Mouse (Mus musculus) liver, embryonic 14.5 days (tissue): ENCODE data around the gene Prkci. TPM values are rescaled to one million over a fixed set of nuclear protein-coding genes. Genes with fewer than 3 reads are reported as not detected.

Experiments
- ATAC-seq: fragments of 200-750 bp; cut with Nextera tagmentation; 2 replicates; pipeline ENCODE4 v1.8.0; 2017; ENCODE audit warnings: moderate number of reproducible peaks, mild to moderate bottlenecking, moderate library complexity; ENCODE audit not compliant: insufficient read depth
- DNase-seq, 3 experiments: peaks; one replicate each; pipeline ENCODE4 v3.0.0-alpha.2; 2012 to 2013; ENCODE audit warnings: low read depth in 3 of 3, low spot score in 3 of 3
- H3K27ac ChIP-seq: fragments of 300-500 bp; sonication (generic); 2 replicates; pipeline ENCODE4 v1.5.1; 2014; ENCODE audit warnings: moderate library complexity, mild to moderate bottlenecking, control low read depth, inconsistent platforms
- H3K27me3 ChIP-seq: fragments of 300-500 bp; sonication (generic); 2 replicates; pipeline ENCODE4 v1.6.1; 2014; ENCODE audit warnings: mild to moderate bottlenecking, low read length, moderate library complexity; ENCODE audit not compliant: control insufficient read depth, insufficient read depth
- H3K36me3 ChIP-seq: fragments of 300-500 bp; sonication (generic); replicated peaks from 2 replicates; pipeline ENCODE4 v1.6.1; 2014; ENCODE audit warnings: low read depth; ENCODE audit not compliant: control insufficient read depth, insufficient read depth
- H3K4me1 ChIP-seq, 2 experiments: fragments of 200-500 bp in 1 of 2; fragments of 300-500 bp in 1 of 2; sonication (generic) in 1 of 2; replicated peaks; 2 replicates each; pipeline ENCODE4 v1.6.1; 2012 to 2014; ENCODE audit warnings: antibody characterized with exemption in 1 of 2, inconsistent platforms in 1 of 2, low read length in 1 of 2; ENCODE audit not compliant: control insufficient read depth in 2 of 2, insufficient read depth in 2 of 2
- H3K4me2 ChIP-seq: fragments of 300-500 bp; sonication (generic); 2 replicates; pipeline ENCODE4 v1.6.1; 2014; ENCODE audit warnings: low read depth, mild to moderate bottlenecking, control low read depth, moderate library complexity
- H3K4me3 ChIP-seq, 2 experiments: fragments of 200-500 bp in 1 of 2; fragments of 300-500 bp in 1 of 2; sonication (generic) in 1 of 2; 2 replicates each; pipeline ENCODE4 v1.5.1; 2012 to 2014; ENCODE audit warnings: low read depth in 2 of 2, low read length in 2 of 2, mild to moderate bottlenecking in 2 of 2, control low read depth in 1 of 2, inconsistent platforms in 1 of 2, moderate library complexity in 1 of 2; ENCODE audit not compliant: insufficient read depth in 1 of 2
- H3K9ac ChIP-seq: fragments of 300-500 bp; sonication (generic); replicated peaks from 2 replicates; pipeline ENCODE4 v1.6.1; 2014; ENCODE audit warnings: mild to moderate bottlenecking, control low read depth, moderate library complexity
- H3K9me3 ChIP-seq: fragments of 300-500 bp; sonication (generic); 2 replicates; pipeline ENCODE4 v1.6.1; 2016; ENCODE audit warnings: low read length, mixed read lengths; ENCODE audit not compliant: control insufficient read depth
- CTCF ChIP-seq: IDR thresholded peaks from 2 replicates; pipeline ENCODE4 v1.5.1; 2016; ENCODE audit warnings: antibody characterized with exemption, low read depth, control low read depth
- EP300 ChIP-seq: IDR thresholded peaks from 2 replicates; pipeline ENCODE4 v1.6.1; 2016; ENCODE audit warnings: antibody characterized with exemption, low read depth
- WGBS: fragments of 180-500 bp; shearing (Covaris S2); extraction: QIAGEN DNeasy Blood & Tissue Kit; methylation state at CpG from one replicate; pipeline ENCODE4 v1.1.7; 2014; ENCODE audit not compliant: insufficient replicate concordance; 5-methylcytosine and 5-hydroxymethylcytosine counted together
- polyA plus RNA-seq, 2 experiments: library from polyadenylated mRNA; depleted of rRNA in 1 of 2; stranded (reverse) in 1 of 2; unstranded in 1 of 2; fragments of >200 nt; fragmentation: Nextera tagmentation in 1 of 2; extraction: Ambion mirVana in 1 of 2; gene quantifications; 2 replicates each; pipeline versions ENCODE4 v1.2.1 to v1.2.3; 2012 to 2014

Gene Prkci
- polyA plus RNA-seq, 2 experiments: 4.6 to 5.3 TPM

- Histone ChIP-seq H3K4me3 (peak overlapping the region; percentile 63 to 89), H3K4me1 (0 out of 4 replicates have a peak, but pooled peaks cover 0 to 2% of the 10 kb centered on the region in 2 experiments), H3K9me3 (no peaks in the 10 kb centered on the region), H3K36me3 (no peaks in the 10 kb centered on the region), H3K4me2 (peak overlapping the region; percentile 82), H3K27me3 (no peaks in the 10 kb centered on the region), H3K27ac (no peak overlapping the region), H3K9ac (peak overlapping the region; percentile 71)
- WGBS: 16% methylated on average over 17 of the region's 17 CpGs
- ATAC-seq (peak; percentile 32), DNase-seq (peak in 1 of 3 experiments; percentile 17)
- TF ChIP-seq CTCF (no peak), EP300 (no peak)
Observed at GRCm38 (mm10) chr3:31056047-31056650, 60.6 kb downstream of the Prkci start.

DNA sequence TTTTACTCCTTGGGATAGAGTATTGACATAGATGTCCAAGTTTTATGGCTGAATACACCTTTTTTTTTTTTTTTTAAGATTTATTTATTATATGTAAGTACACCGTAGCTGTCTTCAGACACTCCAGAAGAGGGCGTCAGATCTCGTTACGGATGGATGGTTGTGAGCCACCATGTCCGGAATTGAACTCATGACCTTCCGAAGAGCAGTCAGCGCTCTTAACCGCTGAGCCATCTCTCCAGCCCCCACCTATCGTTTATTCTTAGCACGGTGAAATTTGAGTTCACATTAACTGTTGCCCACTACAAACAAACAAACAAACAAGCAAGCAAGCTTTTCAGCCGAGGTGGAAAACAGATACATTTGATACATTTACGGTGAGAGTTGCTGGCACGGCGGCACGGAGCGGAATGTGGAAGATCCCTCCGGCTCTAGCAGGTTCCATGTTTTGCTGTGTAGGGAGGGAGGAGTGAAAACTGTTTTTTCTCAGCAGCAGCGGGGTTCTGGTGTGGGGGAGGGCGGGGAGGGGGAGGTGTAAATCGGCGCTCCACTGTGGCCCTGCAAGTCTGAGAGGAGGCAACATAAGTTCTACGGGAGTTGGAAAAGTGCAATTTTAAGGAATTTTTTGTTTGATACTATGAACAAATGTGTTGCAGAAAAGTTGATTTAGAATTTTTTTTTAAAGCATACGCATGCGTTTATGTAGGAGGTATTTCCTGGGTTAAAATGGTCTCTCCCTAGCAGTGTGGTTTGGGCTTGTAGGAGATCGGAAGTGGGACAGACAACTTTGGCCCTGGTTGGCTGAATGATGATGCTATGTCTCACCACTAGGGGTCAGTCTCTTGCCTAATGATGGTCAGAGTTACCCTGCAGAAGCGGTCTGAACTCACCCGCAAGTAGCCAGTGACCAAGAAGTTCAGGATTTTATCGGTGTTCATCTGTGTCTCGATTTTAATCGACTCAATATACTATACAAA is 61.4 kb downstream of the Prkci start:
- WGBS: under 1% methylated on average over 30 of the region's 30 CpGs

DNA sequence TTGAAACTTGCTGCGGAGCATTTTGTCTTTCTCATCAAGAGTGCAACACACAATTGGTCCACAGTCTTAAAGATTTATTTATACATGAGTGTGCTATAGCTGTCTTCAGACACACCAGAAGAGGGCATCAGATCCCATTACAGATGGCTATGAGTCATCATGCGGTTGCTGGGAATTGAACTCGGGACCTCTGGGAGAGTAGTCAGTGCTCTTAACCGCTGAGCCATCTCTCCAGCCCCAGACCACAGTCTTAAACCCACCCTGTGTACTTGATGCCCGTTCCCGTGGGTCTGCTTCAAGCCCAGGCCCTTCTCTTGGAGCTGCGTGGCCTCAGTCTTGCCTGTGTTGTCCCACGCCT is 65.2 kb downstream of the Prkci start:
- no peak overlapping the region; a peak in 1 of 4 replicates for H3K4me3 ChIP-seq
- 0 out of 4 replicates have a peak, but pooled peaks cover 0 to 2% of the 10 kb centered on the region in 2 experiments for H3K4me1 ChIP-seq
- ATAC-seq: no peak
- TF ChIP-seq EP300 (no peak), CTCF (no peak; the same call in 1 of the 2 replicates)
- H3K36me3 ChIP-seq: no peaks in the 10 kb centered on the region
- no peak overlapping the region for H3K27ac ChIP-seq
- H3K27me3 ChIP-seq: no peaks in the 10 kb centered on the region
- H3K9me3 ChIP-seq: no peaks in the 10 kb centered on the region
- no peak overlapping the region; the same call in 1 of the 2 replicates for H3K9ac ChIP-seq
- WGBS: 35% methylated on average over 8 of the region's 8 CpGs
- H3K4me2 ChIP-seq: peak overlapping the region; percentile 49
- DNase-seq: no peak

More for the DNA sequence above, 61.4 kb downstream of the Prkci start:
- Histone ChIP-seq H3K4me3 (peak overlapping the region; percentile 63 to 89), H3K4me1 (0 out of 4 replicates have a peak, but pooled peaks cover 0 to 2% of the 10 kb centered on the region in 2 experiments), H3K9me3 (no peaks in the 10 kb centered on the region), H3K9ac (peak overlapping the region; percentile 71), H3K4me2 (peak overlapping the region; percentile 82), H3K36me3 (no peaks in the 10 kb centered on the region), H3K27me3 (no peaks in the 10 kb centered on the region), H3K27ac (peak overlapping the region; percentile 59)
- ATAC-seq (peak; percentile 82), DNase-seq (peak; percentile 77 to 78 (median 77))
- TF ChIP-seq EP300 (no peak), CTCF (peak; percentile 96)

DNA sequence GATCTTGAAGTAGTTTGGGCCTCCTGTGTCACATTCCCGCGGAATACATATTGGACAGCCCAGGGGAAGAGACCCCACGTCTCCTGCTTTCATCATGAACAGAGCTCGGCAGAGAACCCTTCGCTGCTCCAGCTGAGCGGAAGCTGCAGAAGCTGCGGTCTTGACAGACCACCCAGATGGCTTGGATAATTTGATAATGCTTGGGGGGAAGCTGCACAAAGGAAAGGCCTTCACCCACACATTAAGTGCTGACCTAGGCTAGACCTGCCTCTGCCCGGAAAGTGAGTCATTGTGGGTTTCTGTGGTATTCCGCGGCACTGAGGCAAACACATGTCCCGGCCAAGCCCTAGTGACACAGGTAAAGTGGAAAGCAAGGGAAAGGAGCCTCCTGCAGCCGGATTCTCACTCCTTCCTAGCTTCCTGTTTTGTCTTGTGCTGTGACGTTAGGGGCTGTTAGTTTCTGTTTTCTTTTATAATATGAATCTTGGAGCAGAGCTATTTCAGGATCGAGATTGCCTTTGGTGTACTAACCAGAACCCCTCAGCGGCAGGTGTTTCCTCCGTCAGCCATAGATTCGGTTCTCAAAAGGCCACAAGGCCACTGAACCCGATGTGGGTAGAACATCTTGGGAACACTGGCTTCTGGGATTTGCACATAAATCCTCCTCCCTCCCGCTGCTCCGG is 65.7 kb downstream of the Prkci start:
- Histone ChIP-seq H3K4me3 (peak overlapping the region; percentile 2 to 9; a peak in 2 of 4 replicates), H3K4me2 (peak overlapping the region; percentile 49), H3K4me1 (0 out of 4 replicates have a peak, but pooled peaks cover 0 to 2% of the 10 kb centered on the region in 2 experiments), H3K27ac (no peak overlapping the region), H3K9ac (no peak overlapping the region; the same call in 1 of the 2 replicates), H3K9me3 (no peaks in the 10 kb centered on the region), H3K36me3 (no peaks in the 10 kb centered on the region), H3K27me3 (no peaks in the 10 kb centered on the region)
- ATAC-seq (no peak), DNase-seq (peak in 1 of 3 experiments; percentile 39)
- TF ChIP-seq CTCF (no peak), EP300 (no peak)
- WGBS: 17% methylated on average over 20 of the region's 20 CpGs
